Mouse (Mus musculus) telencephalon, adult 2 months (tissue): ENCODE results near the gene Nusap1.
"Not testable (repeated sequence)": the region's sequence is repeated elsewhere in the genome, so short reads cannot be mapped to it uniquely, and the experiment has no call there.

ENCODE experiments used
- DNase-seq: peaks from one replicate; pipeline ENCODE4 v3.0.0-alpha.2; 2011; ENCODE audit warnings: low read depth, low spot score

Gene Nusap1

DNA sequence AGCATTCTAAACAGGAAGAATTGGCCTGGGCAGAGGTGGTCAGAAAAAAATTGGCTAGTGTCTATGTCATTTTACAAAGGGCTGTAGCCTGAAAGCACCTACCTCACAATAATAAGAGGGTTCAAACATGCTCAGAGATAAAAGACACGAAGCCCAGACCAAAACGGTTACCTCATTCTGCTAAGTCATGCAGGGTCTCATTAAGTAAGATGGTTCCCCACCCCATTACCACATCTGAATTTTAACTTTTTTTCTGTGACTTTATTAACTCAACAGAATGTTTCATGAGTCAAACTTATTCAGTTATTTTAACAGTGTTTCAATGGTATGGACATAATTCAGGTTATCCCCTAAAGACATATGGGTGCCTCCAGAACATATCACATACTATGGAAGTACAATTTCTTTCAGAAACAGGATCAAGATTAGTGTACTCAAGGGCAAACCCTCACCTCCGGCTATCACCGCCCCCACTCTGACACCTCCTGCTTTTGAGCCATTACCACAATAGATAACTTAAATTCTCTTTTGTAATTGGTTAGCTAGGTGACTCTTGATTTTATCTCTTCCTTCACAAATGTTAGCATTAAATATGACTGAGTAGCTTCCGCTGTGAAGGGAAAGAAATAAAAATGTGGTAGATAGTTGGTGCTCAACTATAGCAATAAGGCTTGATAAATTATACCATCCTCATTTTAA, 23.3 kb downstream of the Nusap1 start:
- DNase-seq = no peak

DNA sequence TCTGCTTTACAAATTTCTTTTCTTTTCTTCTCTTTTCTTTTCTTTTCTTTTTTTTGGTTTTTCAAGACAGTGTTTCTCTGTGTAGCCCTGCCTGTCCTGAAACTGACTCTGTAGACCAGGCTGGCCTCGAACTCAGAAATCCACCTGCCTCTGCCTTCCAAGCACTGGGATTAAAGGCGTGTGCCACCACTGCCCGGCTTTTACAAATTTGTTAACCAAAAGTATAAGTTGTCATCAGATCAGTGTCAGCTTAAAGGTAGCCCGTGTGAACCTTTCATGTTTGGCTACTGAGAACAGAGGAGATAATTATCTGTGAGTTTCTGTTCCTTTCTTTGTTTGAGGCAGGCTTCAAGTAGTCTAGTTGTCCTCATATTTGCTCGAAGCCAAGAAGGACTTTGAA, 26.2 kb downstream of the Nusap1 start:
- no peak for DNase-seq

DNA sequence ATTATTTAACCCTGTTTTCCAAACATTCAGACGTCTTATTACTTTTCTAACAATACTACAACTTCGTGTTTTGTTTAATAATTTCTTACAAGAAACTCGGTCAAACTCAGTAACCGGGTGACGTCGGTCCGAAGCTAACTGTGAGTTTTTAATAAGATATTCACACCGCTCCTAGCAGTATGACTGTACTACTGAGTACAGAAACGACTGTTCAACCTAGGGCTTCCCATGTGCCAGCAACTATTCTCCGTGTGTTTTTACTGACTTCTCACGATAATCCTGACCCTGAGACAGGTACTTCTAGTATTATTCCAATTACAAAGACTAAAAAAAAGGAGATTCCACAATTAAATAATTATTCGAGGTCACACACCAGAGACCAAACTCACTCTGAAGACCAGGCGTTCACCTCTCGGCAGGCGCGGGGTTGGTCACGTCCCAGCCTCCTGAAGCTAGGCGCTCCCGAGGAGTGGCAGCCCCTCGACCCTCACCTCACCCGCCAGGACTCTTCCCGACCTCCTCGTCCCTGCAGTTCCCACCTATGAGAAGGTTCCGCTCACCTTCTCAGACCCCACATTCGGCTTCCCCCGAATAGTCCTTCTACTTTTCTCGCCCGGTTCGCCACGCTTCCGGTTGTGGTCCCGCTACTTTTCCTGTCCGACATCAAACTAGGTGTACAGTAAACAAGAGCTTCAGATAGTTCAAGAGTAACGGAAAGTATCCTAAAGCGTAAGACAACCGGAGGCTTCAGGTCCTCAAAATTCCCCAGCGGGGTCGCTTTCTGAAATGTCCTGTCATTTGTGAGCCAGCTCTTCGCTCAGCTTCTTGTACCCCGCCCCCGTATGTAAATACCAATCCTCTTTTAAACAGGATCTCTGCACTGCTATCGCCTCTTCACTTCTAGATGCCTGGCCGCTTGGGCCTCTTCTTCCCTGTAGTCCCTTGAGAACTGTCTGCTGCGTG, 44.4 kb downstream of the Nusap1 start, which contains the start of gene Ndufaf1:
Ndufaf1 (minus strand) TSS at position 608 of the 963 bp plus-strand sequence.
- peak; percentile 82 for DNase-seq

DNA sequence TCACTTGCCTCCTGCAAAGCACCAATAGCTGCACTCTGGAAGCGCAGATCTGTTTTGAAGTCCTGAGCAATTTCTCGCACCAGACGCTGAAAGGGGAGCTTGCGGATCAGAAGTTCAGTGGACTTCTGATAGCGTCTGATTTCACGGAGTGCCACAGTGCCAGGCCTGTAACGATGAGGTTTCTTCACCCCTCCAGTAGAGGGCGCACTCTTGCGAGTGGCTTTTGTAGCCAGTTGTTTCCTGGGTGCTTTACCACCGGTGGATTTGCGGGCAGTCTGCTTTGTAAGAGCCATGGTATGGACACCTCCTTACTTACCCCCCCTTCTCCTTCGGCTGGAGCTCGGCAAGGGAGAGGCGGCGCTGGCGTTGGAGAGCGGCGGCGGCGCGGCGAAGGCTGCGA, 47.6 kb downstream of the Nusap1 start:
- not testable (repeated sequence) for DNase-seq

DNA sequence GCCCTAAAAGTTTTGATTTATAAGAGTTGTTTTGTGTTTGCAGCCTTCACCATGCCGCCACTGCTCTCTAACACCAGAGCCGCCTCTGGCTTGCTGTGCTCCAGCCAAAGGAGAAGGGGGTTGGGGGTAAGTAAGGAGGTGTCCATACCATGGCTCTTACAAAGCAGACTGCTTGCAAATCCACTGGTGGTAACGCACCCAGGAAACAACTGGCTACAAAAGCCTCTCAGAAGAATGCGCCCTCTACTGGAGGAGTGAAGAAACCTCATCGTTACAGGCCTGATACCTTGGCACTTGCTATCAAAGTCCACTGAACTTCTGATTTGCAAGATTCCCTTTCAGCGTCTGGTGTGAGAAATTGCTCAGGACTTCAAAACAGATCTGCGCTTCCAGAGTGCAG, 50.9 kb downstream of the Nusap1 start:
- no peak for DNase-seq

DNA sequence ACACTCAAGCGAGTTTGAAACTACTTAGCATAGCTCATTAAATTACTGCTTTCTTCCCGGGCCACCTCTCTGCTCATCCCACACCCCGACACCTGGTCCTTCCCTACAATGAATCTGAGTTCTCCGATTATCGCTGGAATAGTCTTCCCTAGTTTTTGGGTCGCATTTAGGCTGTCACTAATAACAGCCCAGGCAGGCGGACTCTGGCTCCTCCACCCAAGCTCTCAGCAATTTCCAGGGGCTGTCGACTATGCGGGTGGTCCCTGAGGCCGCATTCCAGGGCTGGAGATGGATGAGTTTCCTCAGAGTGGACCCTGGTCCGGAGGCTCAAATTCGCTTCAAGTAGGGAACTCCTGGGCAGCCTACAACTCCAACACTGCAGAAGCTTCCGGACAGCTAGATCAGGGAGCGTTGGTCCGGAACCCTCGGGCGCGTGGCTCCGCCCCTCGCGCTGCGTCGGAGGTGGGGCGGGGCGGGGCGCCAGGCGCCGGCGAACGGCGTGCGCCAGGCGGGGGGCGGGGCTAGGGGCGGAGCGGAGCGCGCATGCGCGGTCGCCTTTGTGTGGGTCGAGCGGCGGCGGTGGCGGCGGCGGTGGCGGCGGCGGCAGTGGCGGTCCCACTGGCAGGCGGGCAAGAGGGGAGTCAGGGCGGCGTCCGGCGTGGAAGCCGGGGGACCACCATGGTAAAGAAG, 56.6 kb downstream of the Nusap1 start, which contains the start of gene Rtf1:
Rtf1 (plus strand) TSS at position 544 of the 690 bp plus-strand sequence.
- DNase-seq = peak; percentile 52

DNA sequence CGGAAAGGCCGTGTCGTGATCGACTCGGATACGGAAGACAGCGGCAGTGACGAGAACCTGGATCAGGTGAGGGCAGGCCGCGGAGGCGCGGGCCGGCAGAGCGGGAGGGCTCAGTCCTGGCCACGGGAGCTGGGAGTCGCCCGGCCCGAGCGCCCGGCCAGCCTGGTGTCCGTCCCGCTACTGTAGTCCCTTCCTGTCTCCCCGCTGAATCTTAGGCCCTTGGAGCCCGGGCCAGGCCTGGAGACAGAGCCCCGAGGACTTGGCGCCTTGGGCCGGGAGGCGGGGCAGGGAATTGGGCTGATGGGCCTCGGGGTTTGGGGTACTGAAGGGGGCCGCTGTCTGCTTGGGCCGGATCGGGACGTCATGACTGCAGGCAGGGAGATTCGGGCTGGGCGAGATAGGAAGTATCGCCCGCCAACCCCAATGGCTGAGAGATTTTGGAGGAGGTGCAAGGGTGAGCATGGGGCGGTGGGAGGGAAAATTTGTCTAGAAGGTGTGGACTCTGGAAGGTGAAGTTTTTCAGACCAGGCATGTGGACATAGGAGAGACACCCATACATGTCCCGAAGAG, 57.2 kb downstream of the Nusap1 start:
- DNase-seq = no peak

DNA sequence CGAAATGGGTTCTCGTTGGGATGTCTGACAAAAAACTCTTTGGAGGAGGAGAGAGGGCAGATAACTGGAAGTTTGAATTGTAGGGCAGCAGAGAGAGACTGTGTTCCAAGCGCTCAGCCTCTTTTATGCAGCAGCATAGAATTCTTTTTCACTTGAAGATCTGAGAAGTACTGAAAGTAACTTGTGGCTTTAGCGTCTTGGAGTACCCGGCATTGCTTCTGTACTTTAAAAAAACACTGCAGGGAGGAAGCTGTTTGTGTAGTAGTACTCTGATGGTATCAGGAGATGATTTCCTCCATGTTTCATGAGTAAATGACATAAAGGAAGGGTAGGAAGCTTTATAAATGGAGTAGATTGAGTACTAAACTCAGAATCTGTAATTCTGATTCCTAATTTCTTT, 57.7 kb downstream of the Nusap1 start:
- no peak for DNase-seq

DNA sequence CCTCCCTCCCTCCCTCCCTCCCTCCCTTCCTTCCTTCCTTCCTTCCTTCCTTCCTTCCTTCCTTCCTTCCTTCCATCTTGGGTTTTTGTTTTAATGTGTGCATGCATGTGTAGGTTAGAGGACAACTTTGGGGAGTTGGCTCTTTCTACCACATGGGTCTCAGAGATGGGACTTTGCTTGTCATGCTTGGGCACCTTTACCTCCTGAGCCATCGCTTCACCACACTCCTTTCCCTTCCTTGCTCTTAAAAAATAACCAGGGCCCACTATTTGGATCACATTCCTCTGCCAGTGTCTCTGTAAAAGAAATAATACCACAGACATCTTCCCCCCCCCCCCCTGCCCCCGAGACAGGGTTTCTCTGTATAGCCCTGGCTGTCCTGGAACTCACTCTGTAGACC, 65.6 kb downstream of the Nusap1 start:
- DNase-seq = no peak

DNA sequence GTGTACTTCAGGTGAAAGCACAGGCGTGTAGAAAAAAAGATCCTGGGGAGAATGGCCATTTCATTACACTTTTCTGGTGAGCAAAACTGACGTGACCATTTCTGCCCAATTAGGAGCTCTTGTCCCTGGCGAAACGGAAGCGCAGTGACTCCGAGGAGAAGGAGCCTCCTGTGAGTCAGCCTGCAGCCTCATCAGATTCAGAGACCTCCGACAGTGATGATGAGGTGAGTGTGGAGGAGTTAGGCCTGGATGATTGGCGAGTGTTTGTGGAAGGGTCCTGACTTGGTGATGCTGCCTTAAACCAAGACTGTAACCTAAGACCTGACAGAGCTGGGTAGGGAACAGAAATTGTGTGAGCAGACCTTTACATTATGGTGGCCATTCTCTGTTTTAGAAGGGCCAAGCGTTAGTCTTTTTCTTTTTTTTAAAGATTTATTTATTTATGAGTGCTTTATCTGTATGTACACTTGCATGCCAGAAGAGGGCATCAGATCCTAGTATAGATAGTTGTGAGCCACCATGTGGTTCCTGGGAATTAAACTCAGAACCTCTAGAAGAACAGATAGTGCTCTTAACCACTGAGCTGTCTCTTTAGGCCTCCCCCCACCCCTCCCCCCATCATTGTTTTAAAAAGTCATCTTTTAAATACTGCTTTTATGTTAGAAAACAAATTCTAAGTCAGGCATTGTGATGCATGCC, 74.1 kb downstream of the Nusap1 start:
- no peak for DNase-seq

DNA sequence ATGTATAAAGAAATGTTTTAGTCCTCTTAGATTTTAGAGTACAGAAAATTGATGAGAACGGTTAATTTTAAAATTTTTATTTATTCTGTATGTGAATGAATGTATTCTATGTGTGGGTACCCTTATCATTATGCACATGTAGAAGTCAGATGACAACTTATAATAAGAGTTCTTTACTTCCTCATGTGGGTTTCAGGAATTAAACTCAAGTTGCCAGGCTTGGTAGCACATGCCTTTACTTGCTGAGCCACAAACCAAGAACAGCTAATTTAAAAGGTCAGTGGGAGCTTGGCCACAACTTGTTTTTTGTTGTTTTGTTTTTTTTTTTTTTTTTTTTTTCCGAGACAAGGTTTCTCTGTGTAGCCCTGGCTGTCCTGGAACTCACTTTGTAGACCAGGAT, 76.7 kb downstream of the Nusap1 start:
- no peak for DNase-seq

DNA sequence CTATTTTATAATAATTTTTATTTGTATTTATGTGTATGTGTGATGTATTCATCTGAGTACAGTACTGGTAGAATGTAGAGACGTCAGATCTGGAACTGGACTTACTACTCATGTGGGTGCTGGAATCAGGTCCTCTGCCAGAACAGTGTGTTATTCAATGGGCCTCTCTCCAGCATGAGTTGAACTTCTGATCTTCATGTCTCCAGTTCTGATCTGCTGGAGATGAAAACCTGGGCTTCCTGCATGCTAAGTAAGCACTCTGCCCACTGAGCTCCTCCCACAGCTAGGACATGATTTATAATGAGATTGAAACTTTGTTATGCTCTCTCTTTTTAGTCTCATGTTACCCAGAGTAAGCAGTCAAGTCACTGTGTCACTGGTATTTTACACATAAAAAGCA, 78.0 kb downstream of the Nusap1 start:
- no peak for DNase-seq

DNA sequence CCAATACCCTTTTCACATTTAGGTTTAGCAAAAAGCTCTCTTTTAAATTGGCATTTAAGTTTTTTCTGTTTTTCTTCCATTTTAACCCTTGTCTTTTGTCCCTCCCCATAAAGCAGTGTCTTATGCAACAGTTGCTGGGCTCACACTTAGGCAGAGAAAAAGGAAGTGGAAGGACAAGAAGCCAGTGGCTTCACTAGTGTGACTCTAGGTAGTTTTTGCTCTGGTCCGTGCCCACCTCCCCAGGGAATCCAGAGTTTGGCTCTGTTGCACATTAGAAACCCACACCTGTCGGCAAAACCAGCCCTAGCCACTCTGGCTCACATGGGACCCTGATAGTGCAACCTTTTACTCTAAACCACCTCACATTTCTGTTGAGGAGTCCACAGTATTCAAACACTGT, 80.4 kb downstream of the Nusap1 start:
- DNase-seq = no peak

DNA sequence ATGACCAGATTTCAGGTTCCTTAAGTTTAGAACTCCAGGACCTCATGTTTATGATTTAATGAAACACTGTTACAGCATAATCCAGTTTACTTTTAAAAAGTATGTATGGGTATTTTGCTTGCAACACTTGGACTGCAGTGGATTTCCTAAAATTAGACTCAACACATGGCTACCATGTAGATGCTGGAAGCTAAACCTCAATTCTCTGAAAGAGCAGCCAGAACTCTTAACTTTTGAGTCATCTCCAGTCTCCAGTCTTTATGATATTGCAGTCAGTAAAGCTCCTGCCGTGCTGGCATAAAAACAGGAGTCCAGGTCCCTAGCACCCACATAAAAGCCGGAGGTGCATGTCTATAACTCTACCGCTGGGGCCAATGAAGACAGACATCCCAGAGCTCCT, 81.9 kb downstream of the Nusap1 start:
- DNase-seq = peak; percentile 28
